Mouse (Mus musculus) cortical plate, adult 2 months (tissue): ENCODE data around the gene Mapkapk2.

Experiments used
- CTCF ChIP-seq: fragments of 200-500 bp; IDR thresholded peaks from 2 replicates; pipeline ENCODE4 v1.5.1; 2011; ENCODE audit warnings: mild to moderate bottlenecking, control low read depth, low read length; ENCODE audit not compliant: insufficient read depth; ENCODE audit errors: extremely low read depth
- POLR2A ChIP-seq: fragments of 200-500 bp; IDR thresholded peaks from 2 replicates; pipeline ENCODE4 v1.6.1; 2011; ENCODE audit warnings: mild to moderate bottlenecking, low read length, control low read depth; ENCODE audit not compliant: insufficient read depth; ENCODE audit errors: extremely low read depth

DNA sequence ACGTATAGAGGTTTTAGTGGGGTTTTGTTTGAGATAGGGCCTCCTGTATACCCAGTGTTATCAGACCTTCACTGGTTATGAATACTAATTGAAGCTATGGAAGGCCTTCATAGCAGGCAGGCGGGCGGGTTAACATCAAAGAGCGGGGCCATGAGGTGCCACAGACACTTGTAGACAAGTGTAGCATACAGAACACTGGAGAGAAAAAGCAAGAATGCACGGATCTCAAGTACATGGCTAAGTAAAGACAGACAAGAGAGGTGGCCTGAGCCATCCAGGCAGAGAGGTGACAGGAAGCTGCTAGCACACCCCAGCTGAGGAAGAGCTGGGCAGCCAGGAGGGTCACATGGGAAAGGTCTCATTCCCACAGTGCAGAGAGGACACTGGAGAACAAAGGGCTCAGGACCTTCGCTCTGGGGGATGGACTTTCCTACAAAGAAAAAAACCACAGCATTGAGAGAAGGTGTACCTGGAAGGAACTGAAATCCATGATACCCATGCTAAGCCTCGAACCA, 35.8 kb downstream of the Mapkapk2 start:
- no peak for TF ChIP-seq CTCF
- no peak for TF ChIP-seq POLR2A
